Mouse (Mus musculus): ENCODE measurements around the gene Sfi1. TPM values are rescaled to one million over a fixed set of nuclear protein-coding genes. Genes with fewer than 3 reads are reported as not detected.
A peak's percentile ranks its signal among the peaks of the same experiment; 100 is the strongest.
"Not testable (repeated sequence)": the region's sequence is repeated elsewhere in the genome, so short reads cannot be mapped to it uniquely, and the experiment has no call there.

The Sfi1 gene
- total and polyA plus RNA-seq, 2 experiments from 2014 or later: 8.7 to 22.8 TPM

DNA sequence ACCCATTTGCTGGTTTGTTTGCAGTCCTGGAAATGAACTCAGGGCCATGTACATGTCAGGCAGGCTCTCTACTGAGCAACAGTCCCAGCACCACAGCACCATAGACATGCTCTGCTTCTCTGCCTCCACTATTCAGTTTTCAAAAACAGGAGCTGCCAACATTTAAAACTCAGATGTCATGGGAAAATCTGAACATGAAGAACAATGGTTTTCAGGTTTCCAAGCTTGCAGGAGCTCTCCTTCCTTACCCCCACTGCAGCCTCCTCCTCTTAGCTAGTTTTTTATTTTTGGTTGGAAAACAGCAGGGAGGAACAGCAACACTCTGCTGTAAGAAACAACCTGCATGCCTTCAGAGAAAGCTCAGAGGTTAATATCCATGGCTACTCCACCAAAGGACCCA, 26.9 kb downstream of the Sfi1 start:
- H3K4me1 ChIP-seq (ENCODE audit: insufficient read depth); H3K27ac ChIP-seq (ENCODE audit: low read depth, low read length); H3K4me3 ChIP-seq (ENCODE audit: low read depth, low read length); H3K9ac ChIP-seq; H3K27me3 ChIP-seq (ENCODE audit: insufficient read depth, low read length); ATAC-seq; DNase-seq; H3K36me3 ChIP-seq (ENCODE audit: insufficient read depth); H3K4me2 ChIP-seq (ENCODE audit: low read depth): not testable (repeated sequence)
- peaks cover 20% of the 10 kb centered on the region for H3K9me3 ChIP-seq (ENCODE audit: low read length)

DNA sequence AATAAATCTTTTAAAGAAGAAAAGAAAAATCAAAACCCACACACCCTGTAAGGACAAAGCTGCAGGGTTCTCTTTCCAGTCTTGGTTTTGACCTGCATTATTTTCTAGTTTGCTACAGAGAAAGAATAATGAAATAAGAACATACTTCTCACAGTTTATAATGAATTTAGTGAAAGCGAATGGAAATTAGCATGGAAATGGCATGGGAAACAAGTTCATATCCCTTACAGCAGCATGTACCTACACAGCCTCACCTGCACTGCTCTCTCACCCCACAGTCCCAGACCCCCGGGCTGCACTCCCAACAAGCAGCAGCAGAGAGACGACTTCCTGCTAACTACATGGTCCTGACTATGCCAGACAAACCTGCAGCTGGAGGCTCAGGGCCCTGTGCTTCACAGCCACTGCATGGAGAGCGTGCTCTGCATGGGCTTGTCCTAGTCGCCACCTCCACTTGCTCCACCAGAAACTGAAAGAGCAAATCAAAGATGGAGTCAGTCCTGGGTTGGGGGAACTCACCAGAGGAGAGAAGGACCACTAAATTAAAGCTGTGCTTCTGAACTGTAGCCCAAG, 28.0 kb downstream of the Sfi1 start:
- not testable (repeated sequence) for DNase-seq; H3K4me3 ChIP-seq (ENCODE audit: low read depth, low read length); H3K4me1 ChIP-seq (ENCODE audit: insufficient read depth); H3K36me3 ChIP-seq (ENCODE audit: insufficient read depth); H3K9ac ChIP-seq; H3K27ac ChIP-seq (ENCODE audit: low read depth, low read length); H3K4me2 ChIP-seq (ENCODE audit: low read depth); H3K27me3 ChIP-seq (ENCODE audit: insufficient read depth, low read length)
- peak; percentile 21 for ATAC-seq
- peaks cover 20% of the 10 kb centered on the region for H3K9me3 ChIP-seq (ENCODE audit: low read length)
- WGBS: 96% methylated on average over 3 of the region's 5 CpGs

DNA sequence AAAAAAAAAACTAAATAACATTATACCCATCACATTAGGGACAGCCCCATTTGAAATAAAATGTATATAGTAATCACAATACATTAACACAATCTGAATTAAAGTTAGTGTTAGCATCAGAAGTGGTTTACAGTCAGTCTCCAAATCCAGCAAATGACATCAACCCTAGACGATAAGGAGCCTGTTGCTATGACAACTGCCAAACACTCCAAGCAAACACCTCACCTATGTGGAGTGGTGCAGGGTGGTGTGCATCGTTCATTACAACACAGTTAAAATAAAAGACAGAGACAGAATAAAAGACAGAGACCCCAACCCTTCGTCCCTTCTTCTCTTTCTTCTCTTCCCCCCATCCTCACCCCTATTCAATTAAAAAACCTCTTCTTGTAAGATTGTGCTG, 29.6 kb downstream of the Sfi1 start:
- WGBS: 59% methylated on average over 3 of the region's 3 CpGs
- H3K4me1 ChIP-seq (ENCODE audit: insufficient read depth); H3K27me3 ChIP-seq (ENCODE audit: insufficient read depth, low read length); ATAC-seq; H3K9ac ChIP-seq; H3K27ac ChIP-seq (ENCODE audit: low read depth, low read length); H3K4me2 ChIP-seq (ENCODE audit: low read depth); H3K36me3 ChIP-seq (ENCODE audit: insufficient read depth); H3K4me3 ChIP-seq (ENCODE audit: low read depth, low read length); DNase-seq: not testable (repeated sequence)
- peaks cover 20% of the 10 kb centered on the region for H3K9me3 ChIP-seq (ENCODE audit: low read length)

DNA sequence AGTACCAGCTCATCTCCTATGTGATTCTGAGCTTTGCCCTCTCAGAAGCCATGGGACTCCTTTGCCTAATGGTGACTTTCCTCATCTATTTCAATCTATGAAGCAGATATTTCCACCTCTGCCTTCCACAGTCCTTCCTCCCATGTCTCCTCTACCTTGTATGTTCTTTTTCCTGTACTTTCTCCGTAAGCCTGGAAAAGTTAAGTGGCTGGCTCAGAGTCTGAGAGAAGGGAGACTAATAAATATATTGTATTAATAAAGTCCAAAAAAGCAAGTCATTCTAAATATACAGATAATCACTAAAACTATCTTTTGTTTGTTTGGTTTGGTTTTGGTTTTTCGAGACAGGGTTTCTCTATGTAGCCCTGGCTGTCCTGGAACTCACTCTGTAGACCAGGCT, 30.1 kb downstream of the Sfi1 start:
- H3K36me3 ChIP-seq (ENCODE audit: insufficient read depth); H3K9ac ChIP-seq; H3K4me2 ChIP-seq (ENCODE audit: low read depth); H3K4me1 ChIP-seq (ENCODE audit: insufficient read depth); H3K4me3 ChIP-seq (ENCODE audit: low read depth, low read length); DNase-seq; ATAC-seq; H3K27ac ChIP-seq (ENCODE audit: low read depth, low read length); H3K27me3 ChIP-seq (ENCODE audit: insufficient read depth, low read length): not testable (repeated sequence)
- peaks cover 20% of the 10 kb centered on the region for H3K9me3 ChIP-seq (ENCODE audit: low read length)
- 88% methylated on average over 2 of the region's 2 CpGs for WGBS

- H3K9me3 ChIP-seq (ENCODE audit: low read length): peaks cover 14% of the 10 kb centered on the region
- not testable (repeated sequence) for H3K36me3 ChIP-seq (ENCODE audit: insufficient read depth); H3K27ac ChIP-seq (ENCODE audit: low read depth, low read length); DNase-seq; H3K4me2 ChIP-seq (ENCODE audit: low read depth); H3K9ac ChIP-seq; H3K4me1 ChIP-seq (ENCODE audit: insufficient read depth); H3K27me3 ChIP-seq (ENCODE audit: insufficient read depth, low read length); H3K4me3 ChIP-seq (ENCODE audit: low read depth, low read length)
- 0 out of 2 replicates have a peak, but pooled peaks have one; percentile 9 for ATAC-seq
- 69% methylated on average over 5 of the region's 5 CpGs for WGBS
Observed at GRCm38 (mm10) chr11:3162236-3162897, 30.9 kb downstream of the Sfi1 start.

DNA sequence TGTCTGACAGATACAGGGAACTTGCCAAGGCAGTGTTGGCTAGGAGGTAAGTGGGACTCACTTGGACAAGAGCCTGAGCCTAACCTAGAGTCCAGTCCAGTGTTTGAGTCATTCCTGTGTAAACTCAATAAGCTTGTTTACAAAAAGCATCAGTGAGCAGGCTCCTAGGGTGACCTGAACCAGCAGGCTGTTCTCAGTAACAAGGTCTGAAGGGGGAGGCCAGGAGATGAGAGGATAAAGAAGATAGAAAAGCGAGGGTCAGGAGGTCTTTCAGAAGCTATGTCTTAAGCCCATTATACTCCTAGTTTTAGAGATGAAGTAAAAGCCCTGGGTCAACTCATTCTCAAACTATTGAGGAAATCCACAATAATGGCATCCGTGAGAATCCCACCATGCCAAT, 31.9 kb downstream of the Sfi1 start:
- not testable (repeated sequence) for H3K36me3 ChIP-seq (ENCODE audit: insufficient read depth); H3K9ac ChIP-seq; H3K27me3 ChIP-seq (ENCODE audit: insufficient read depth, low read length); H3K4me1 ChIP-seq (ENCODE audit: insufficient read depth); DNase-seq; H3K4me2 ChIP-seq (ENCODE audit: low read depth); H3K27ac ChIP-seq (ENCODE audit: low read depth, low read length); ATAC-seq; H3K4me3 ChIP-seq (ENCODE audit: low read depth, low read length)
- 50% methylated on average over 1 of the region's 2 CpGs for WGBS
- H3K9me3 ChIP-seq (ENCODE audit: low read length): peaks cover 11% of the 10 kb centered on the region

DNA sequence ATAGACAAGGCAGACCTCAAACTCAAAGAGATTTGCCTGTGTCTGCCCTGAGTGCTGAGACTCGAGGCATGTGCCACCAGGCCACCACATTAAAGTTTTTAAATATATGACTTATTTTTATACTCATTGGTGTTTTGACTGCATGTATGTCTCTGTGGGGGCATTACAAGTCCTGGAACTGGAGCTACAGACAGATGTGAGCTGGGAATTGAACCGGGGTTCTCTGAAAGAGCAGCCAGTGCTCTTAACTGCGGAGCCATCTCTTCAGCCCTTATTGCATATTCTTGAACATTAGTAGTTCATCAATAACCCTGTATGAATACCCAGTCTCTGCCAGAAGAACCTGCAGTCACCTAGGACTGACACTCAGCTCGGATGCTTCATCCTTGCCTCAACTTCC, 34.5 kb downstream of the Sfi1 start:
- H3K9me3 ChIP-seq (ENCODE audit: low read length); H3K27me3 ChIP-seq (ENCODE audit: insufficient read depth, low read length); H3K36me3 ChIP-seq (ENCODE audit: insufficient read depth); H3K9ac ChIP-seq; H3K4me3 ChIP-seq (ENCODE audit: low read depth, low read length); H3K4me1 ChIP-seq (ENCODE audit: insufficient read depth); ATAC-seq; H3K4me2 ChIP-seq (ENCODE audit: low read depth); DNase-seq; H3K27ac ChIP-seq (ENCODE audit: low read depth, low read length): not testable (repeated sequence)
- 91% methylated on average over 4 of the region's 4 CpGs for WGBS

GRCm38 (mm10) chr11:3157996-3158395, 35.3 kb downstream of the Sfi1 start:
- 94% methylated on average over 6 of the region's 6 CpGs for WGBS
- not testable (repeated sequence) for H3K4me3 ChIP-seq (ENCODE audit: low read depth, low read length); DNase-seq; H3K36me3 ChIP-seq (ENCODE audit: insufficient read depth); H3K27ac ChIP-seq (ENCODE audit: low read depth, low read length); ATAC-seq; H3K4me1 ChIP-seq (ENCODE audit: insufficient read depth); H3K9ac ChIP-seq; H3K4me2 ChIP-seq (ENCODE audit: low read depth); H3K27me3 ChIP-seq (ENCODE audit: insufficient read depth, low read length)
- H3K9me3 ChIP-seq (ENCODE audit: low read length): peaks cover 11% of the 10 kb centered on the region; the same call in 1 of the 2 replicates

DNA sequence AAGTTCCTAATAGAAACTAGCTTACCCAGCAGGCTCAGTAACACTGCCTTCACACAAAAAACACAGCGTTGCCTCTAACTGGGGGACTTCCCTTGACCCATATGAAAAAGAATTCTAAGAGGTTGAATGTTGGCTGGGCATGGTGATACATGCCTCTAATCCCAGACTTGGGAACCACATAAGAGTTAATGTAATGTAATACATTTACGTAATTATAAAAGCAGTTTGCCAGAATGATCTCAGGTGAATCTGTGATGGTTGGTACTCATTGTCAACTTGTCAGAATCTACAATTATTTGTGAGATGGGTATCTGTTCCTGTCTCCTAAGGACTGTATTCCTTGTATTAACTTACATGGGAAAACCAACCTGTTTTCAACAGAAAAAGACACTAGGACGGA, 36.3 kb downstream of the Sfi1 start:
- not testable (repeated sequence) for H3K9me3 ChIP-seq (ENCODE audit: low read length); H3K4me3 ChIP-seq (ENCODE audit: low read depth, low read length); H3K9ac ChIP-seq; DNase-seq; H3K27me3 ChIP-seq (ENCODE audit: insufficient read depth, low read length); H3K4me2 ChIP-seq (ENCODE audit: low read depth); H3K27ac ChIP-seq (ENCODE audit: low read depth, low read length); H3K4me1 ChIP-seq (ENCODE audit: insufficient read depth); H3K36me3 ChIP-seq (ENCODE audit: insufficient read depth)
- WGBS: 75% methylated on average over 2 of the region's 3 CpGs
- ATAC-seq: peak; percentile 2; the same call in 1 of the 2 replicates

- not testable (repeated sequence) for H3K9ac ChIP-seq; H3K36me3 ChIP-seq (ENCODE audit: insufficient read depth); H3K9me3 ChIP-seq (ENCODE audit: low read length); H3K27ac ChIP-seq (ENCODE audit: low read depth, low read length); DNase-seq; H3K4me2 ChIP-seq (ENCODE audit: low read depth); H3K27me3 ChIP-seq (ENCODE audit: insufficient read depth, low read length); H3K4me3 ChIP-seq (ENCODE audit: low read depth, low read length); H3K4me1 ChIP-seq (ENCODE audit: insufficient read depth)
- peak; percentile 23 for ATAC-seq
- WGBS: 77% methylated on average over 1 of the region's 1 CpGs
Observed at GRCm38 (mm10) chr11:3153666-3154397, 39.4 kb downstream of the Sfi1 start.

All from forebrain, postnatal 0 days (tissue).